Mouse (Mus musculus) left cerebral cortex, postnatal 36 days (tissue): Measurements from ENCODE around the gene Zdhhc3. TPM values are rescaled to one million over a fixed set of nuclear protein-coding genes. Genes with fewer than 3 reads are reported as not detected.

Experiments used
- DNase-seq, 2 experiments: peaks; one replicate each; pipeline ENCODE4 v3.0.0; 2021 to 2022; ENCODE audit warnings: low spot score in 2 of 2, mixed read lengths in 1 of 2
- intact Hi-C: fragments of 180-260 bp; cut with DNase I; formaldehyde crosslinking; loops from one replicate; pipeline ENCODE4 v1.15.1; 2025
- total RNA-seq, 2 experiments: library from RNA; stranded (reverse); gene quantifications; 2 replicates each; pipeline ENCODE4 v1.2.3; 2021

Zdhhc3 gene
- total RNA-seq, 2 experiments from 2014 or later, result 59.8 to 77.8 TPM

DNA sequence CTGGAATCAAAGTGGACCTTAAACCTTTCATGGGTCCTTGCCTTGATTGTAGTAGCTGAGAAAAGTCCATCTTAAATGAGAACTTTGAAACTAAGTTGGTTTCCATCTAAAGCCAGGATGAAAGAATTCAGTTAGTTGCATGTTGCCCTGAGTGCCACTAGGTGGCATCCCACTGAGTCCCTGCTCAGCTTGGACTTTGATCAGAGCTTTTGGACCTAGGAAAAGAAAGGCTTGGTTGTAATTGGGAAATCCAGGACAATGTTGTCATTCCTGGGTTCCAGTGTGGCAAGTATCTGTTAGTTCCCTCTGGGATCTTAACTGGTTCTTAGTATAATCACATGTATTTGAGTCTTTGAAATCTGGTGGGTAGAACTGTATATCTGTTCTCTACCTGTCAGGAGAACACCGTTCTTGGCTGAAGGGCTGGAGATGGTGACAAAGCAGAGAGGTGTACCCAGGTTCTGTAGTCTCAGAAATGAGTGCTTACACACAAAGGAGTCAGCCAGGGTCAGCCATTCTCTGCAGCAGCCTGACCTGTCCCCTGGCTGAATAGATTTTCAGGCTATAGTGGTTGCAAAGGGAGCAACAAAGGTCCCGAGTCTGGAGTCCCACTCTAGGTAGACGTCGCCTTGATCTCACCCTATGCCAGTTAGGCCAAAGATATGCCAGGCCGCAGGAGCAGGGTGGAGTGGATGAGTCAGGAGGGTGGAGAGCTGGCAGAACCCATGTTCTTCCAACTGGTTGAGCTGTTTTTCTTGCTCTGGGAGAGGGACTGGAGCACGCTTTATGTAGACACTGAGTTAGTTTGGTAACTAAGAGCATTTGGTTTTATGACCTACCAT is 10.8 kb upstream of the Zdhhc3 start:
- no peak for DNase-seq
- intact Hi-C loops, result no loop called here

- no peak for DNase-seq
- intact Hi-C loops, result no loop called here
These were observed 10.0 kb upstream of the Zdhhc3 start for GRCm38 (mm10) chr9:123123017-123123416.

DNA sequence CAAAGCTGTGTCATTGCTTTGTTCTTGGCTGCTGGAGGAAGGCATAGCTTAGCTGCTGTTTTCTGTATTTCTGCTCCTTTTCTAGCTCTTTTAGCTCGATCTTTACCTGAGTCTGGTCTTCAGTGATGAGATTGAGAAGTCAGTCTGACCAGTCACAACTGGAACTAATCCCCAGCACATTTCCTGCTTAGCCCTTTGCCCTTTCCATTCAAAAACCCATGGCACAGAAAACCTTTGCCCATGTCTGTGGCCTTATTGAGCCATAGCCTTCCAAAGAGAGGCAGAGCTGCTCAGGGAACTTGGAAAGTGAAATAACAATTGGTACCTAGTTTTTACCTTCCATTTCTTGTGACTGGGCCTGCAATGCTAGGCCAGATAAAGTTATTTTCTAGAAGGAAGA is 2.6 kb upstream of the Zdhhc3 start:
- DNase-seq, result no peak
- intact Hi-C loops, result no loop called here

DNA sequence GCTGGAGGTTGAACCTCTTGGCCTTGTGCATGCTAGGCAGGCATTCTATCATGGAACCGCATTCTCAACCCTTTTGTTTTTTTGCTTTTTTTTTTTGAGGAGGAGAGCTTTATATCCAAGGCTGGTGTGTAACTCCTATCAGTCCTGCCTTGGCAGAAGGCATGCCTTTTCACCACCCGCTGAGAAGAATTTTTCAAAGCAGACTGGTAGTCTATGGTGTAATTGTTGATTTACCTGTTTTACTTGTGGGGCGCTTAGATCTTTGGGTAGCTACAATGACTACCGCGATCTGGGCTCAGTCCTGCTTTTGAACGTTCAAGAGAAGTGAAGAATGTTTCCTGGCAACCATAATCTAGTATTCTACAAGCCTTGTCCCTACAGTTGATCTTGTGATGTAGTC is 926 bp upstream of the Zdhhc3 start:
- intact Hi-C loops, result loop anchor here (2.0 kb wide), 1 partner anchor 93 kb away; the partner anchor contains the start of gene Tmem42

DNA sequence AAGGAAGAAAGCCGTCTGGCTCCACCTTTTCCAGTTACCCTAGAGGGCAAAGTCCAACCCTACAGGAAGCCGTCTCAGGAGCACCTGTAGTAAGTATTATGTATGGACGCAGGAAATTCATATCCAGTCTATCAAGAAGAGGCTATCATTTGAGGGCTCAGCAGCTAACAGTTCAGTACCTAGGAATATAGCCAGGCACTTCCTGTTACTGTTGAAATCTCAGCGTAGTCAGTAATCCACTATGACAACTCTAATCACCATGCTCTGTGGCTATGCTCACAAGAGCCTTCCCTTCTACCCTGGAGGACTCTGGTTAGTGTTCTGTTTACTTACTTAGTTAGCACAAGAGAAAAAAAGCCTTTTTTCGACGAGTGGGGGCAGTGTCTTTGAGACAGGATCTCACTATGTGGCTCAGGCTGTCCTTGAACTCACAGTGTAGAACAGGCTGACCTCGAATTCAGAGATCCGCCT is 1.2 kb downstream of the Zdhhc3 start:
- intact Hi-C loops, result loop anchor here (2.0 kb wide), 1 partner anchor 91 kb away; the partner anchor contains the start of gene Tmem42
- no peak for DNase-seq

More for the DNA sequence above, 926 bp upstream of the Zdhhc3 start:
- DNase-seq, result no peak

DNA sequence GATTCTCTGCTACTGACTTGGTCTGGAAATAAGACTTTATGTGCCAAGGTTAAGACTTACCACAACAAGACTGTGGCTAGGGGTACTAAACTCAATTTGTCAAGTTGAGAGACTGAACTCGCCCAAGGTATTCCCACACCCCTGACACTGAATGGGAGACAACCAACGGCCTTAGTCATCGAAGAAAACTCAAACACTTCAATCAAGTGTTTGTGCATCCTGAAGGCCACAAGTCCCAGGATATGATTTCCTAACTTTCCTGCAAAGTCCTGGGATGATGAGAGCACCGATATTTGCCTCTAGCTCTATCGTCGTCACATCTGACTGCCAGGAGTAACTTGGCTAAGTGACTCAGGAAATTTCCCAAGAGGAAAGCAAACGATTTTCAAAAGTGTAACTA is 3.8 kb downstream of the Zdhhc3 start:
- DNase-seq, result no peak
- intact Hi-C loops, result no loop called here

GRCm38 (mm10) chr9:123107186-123107585 is 5.8 kb downstream of the Zdhhc3 start:
- intact Hi-C loops, result no loop called here

DNA sequence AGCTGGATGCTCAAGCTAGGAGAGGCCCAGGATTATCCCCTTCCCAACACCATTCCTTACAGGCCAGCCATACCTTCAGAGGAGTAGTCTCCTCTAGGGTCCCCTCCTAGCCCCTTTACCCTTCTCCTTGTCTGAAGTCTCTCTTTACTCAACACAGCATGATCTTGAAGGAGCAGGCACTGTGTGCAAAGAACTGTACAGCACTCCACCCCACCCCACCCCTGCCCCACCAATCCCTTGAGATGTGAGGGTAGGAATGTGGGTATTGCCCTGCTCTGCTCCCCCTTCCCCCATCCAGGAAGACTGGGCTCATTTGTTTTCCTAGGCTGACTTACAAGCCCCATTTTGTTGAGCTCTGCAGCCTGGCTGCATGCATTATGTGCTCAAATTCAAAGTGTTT is 8.6 kb downstream of the Zdhhc3 start:
- DNase-seq, result no peak
- intact Hi-C loops, result no loop called here

More at GRCm38 (mm10) chr9:123107186-123107585, 5.8 kb downstream of the Zdhhc3 start:
- no peak for DNase-seq

- DNase-seq, result no peak
- intact Hi-C loops, result no loop called here
These were observed 9.6 kb downstream of the Zdhhc3 start for GRCm38 (mm10) chr9:123103425-123103824.

GRCm38 (mm10) chr9:123099631-123100455 is 13.2 kb downstream of the Zdhhc3 start:
- DNase-seq, result no peak
- intact Hi-C loops, result no loop called here

DNA sequence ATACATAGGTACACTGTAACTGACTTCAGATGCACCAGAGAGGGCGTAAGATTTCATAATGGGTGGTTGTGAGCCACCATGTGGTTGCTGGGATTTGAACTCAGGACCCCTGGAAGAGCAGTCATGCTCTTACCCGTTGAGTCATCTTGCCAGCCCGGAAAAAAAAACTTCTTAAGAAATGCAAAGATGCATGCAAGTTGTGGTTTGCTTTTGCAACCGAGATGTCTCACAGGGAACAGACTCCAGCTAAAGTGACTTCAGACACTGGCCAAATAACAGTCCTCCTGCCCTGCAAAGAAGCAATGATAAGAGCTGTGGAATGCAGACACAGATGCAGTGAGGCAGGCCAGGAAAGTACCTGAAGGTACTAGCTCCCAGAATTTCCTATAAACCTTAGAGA is 22.2 kb downstream of the Zdhhc3 start:
- DNase-seq, result no peak
- intact Hi-C loops, result no loop called here

DNA sequence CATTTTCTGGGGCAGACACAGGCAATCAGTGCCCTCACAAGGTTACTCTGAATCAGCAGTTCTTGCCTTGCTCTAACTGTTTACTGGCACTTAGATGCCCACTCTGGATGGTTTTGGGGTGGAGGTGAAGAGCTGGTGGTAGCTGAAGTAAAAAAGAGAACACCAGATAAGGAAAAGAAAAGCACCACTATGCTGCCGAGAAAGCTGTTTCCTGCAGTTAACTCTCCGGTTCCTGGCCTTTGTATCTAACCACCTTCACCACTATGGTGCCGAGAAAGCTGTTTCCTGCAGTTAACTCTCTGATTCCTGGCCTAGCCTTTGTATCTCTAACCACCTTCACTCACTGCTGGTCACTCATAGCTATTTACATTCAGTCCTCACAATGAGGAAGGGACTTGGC is 25.4 kb downstream of the Zdhhc3 start:
- intact Hi-C loops, result no loop called here
- no peak for DNase-seq

- no peak for DNase-seq
- intact Hi-C loops, result no loop called here
These were observed 27.6 kb downstream of the Zdhhc3 start for GRCm38 (mm10) chr9:123085373-123085772.

GRCm38 (mm10) chr9:123080796-123081195 is 32.2 kb downstream of the Zdhhc3 start:
- DNase-seq, result no peak

GRCm38 (mm10) chr9:123080355-123080754 is 32.6 kb downstream of the Zdhhc3 start:
- DNase-seq, result peak in 1 of 2 experiments; percentile 9

More at GRCm38 (mm10) chr9:123080796-123081195, 32.2 kb downstream of the Zdhhc3 start:
- intact Hi-C loops, result no loop called here

GRCm38 (mm10) chr9:123079149-123079548 is 33.9 kb downstream of the Zdhhc3 start:
- no peak for DNase-seq
- intact Hi-C loops, result no loop called here

More at GRCm38 (mm10) chr9:123080355-123080754, 32.6 kb downstream of the Zdhhc3 start:
- intact Hi-C loops, result no loop called here

DNA sequence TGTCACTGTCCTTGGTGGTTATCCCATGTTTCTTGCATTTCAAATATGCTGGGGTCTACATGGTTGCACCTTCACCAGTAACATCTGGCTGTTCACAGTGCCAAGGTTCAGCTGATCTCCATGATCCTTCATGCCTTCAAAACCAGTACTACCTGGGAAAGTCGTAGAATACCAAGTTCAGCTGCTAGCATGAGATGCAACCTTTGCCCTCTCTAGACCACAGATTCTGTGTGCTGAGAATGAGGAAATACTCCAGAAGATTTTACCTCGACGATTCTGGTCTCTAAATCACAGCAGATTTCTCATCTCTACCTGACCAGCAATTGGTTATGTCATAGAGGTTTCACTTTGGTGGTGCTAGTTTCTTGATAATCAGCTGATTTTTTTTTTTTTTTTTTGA is 52.8 kb downstream of the Zdhhc3 start:
- intact Hi-C loops, result no loop called here
- no peak for DNase-seq

DNA sequence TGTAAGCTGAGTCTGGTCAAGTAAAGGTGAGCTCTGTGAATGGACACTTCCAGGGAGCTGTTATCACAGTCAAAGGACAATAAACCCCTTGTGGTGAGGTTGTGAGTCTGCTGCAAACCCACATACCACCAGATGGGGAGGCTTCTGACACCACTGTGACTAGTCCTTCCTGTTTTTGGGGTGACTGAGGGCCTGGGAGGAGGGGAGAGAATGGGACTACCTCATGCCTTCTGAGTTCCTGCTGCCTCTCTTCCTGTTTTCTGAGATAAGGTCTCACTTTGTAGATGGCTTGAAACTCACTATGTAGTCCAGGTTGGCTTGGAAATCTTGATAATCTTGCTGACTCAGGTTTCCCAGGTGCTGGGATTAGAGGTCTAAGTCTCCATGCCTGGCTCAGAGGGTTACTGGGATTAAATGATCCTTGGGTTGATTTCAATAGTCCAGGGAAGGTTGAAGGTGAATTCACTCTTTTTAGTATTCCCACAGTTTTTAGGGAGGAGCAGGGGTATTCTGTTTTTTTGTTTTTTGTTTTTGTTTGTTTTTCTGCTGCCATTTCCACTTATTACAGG is 54.2 kb downstream of the Zdhhc3 start:
- DNase-seq, result no peak
- intact Hi-C loops, result no loop called here

GRCm38 (mm10) chr9:123047665-123048064 is 65.3 kb downstream of the Zdhhc3 start:
- intact Hi-C loops, result no loop called here
- DNase-seq, result no peak

- intact Hi-C loops, result no loop called here
These were observed 78.6 kb downstream of the Zdhhc3 start, which contains the start of gene Tgm4 for GRCm38 (mm10) chr9:123034426-123034825. Tgm4 (plus strand) TSS chr9:123034726.

More at GRCm38 (mm10) chr9:123034426-123034825, 78.6 kb downstream of the Zdhhc3 start, which contains the start of gene Tgm4:
- no peak for DNase-seq
